Mouse (Mus musculus) adrenal gland, postnatal 10 days (tissue): Measurements from ENCODE around the gene Pth2r. TPM values are rescaled to one million over a fixed set of nuclear protein-coding genes. Genes with fewer than 3 reads are reported as not detected.

ENCODE experiments used
- total RNA-seq, 2 experiments: library from RNA; stranded (reverse); gene quantifications; 2 replicates each; pipeline ENCODE4 v1.2.3; 2021

Gene Pth2r
- total RNA-seq, 2 experiments from 2014 or later = not detected

Other genes starting within 250 kb of the Pth2r start
- 100 to 1,000 TPM; 263 to 490 TPM for gene Akr1cl, start 249.3 kb upstream of the Pth2r start, total RNA-seq
- gene Cryge, start 230.9 kb upstream of the Pth2r start, total RNA-seq = not detected
- gene Crygd, start 218.6 kb upstream of the Pth2r start, total RNA-seq = not detected
- gene Crygc, start 208.4 kb upstream of the Pth2r start, total RNA-seq = not detected
- gene Crygb, start 199.8 kb upstream of the Pth2r start, total RNA-seq = not detected
- gene Cryga, start 178.7 kb upstream of the Pth2r start, total RNA-seq = not detected
- gene Gm28845, start 162.5 kb upstream of the Pth2r start, total RNA-seq = not detected
- gene D630023F18Rik, start 158.8 kb upstream of the Pth2r start, total RNA-seq = under 1 TPM; 0.24 to 0.36 TPM
- gene Idh1, start 95.6 kb upstream of the Pth2r start, total RNA-seq = 100 to 1,000 TPM; 272 to 322 TPM
- gene Pikfyve, start 95.4 kb upstream of the Pth2r start, total RNA-seq = 10 to 100 TPM; 22.8 to 26.2 TPM